ENCODE assay signal across 15 mouse cellular contexts in genomic region chr1:83067205-83067604, GRCm38 (mm10). TPM values are rescaled to one million over a fixed set of nuclear protein-coding genes. Genes with fewer than 3 reads are reported as not detected.
"Had no signal": no experiment of that assay in that cellular context is flagged by ENCODE, and none has a peak within 500 bp of the region (broad histone marks: within the 10 kb centered on the region; RNA-seq: fewer than 3 reads in every experiment).

No protein-coding gene starts in this region.

- ATAC-seq: lung, postnatal 0 days; midbrain, embryonic 13.5 days had no signal

- H3K4me3 ChIP-seq: limb, embryonic 10.5 days; liver, embryonic 15.5 days; midbrain, embryonic 13.5 days had no signal

- DNase-seq: kidney, adult 18-20 months; kidney, postnatal 10 days; kidney, postnatal 4 days; layer of hippocampus, adult 9-11 months; lung, adult 2 months; lung, postnatal 36 days; thymus, adult 18-20 months; thymus, postnatal 14 days had no signal

- H3K27ac ChIP-seq: limb, embryonic 10.5 days; liver, embryonic 15.5 days; midbrain, embryonic 13.5 days had no signal

RNA-seq across cellular contexts. Expression of gene Krtap28-13, which starts 6.5 kb away (rescaled TPM):
- total RNA-seq: left cerebral cortex, postnatal 10 days; megakaryocyte progenitor cell, adult 5-6 weeks; midbrain, postnatal 0 days had no signal

RNA-seq across cellular contexts. Expression of gene A030005K14Rik, which starts 8.0 kb away (rescaled TPM):
- total RNA-seq: left cerebral cortex, postnatal 10 days; megakaryocyte progenitor cell, adult 5-6 weeks; midbrain, postnatal 0 days had no signal

RNA-seq across cellular contexts. Expression of gene Gm47969, which starts 22.5 kb away (rescaled TPM):
- total RNA-seq: left cerebral cortex, postnatal 10 days; megakaryocyte progenitor cell, adult 5-6 weeks; midbrain, postnatal 0 days had no signal

RNA-seq across cellular contexts. Expression of gene Krtap28-10, which starts 24.9 kb away (rescaled TPM):
- total RNA-seq: left cerebral cortex, postnatal 10 days; megakaryocyte progenitor cell, adult 5-6 weeks; midbrain, postnatal 0 days had no signal

RNA-seq across cellular contexts. Expression of gene Slc19a3, which starts 29.0 kb away (rescaled TPM):
- total RNA-seq: megakaryocyte progenitor cell, adult 5-6 weeks had no signal
